Mouse (Mus musculus) thymus, adult 2 months (tissue): ENCODE measurements around the gene Rbsn.

ENCODE experiments used
- CTCF ChIP-seq: fragments of 200-500 bp; IDR thresholded peaks from 2 replicates; pipeline ENCODE4 v1.5.1; 2012; ENCODE audit warnings: mild to moderate bottlenecking, control low read depth, low read length, moderate library complexity, borderline replicate concordance; ENCODE audit not compliant: control insufficient read depth, poor library complexity, insufficient read depth; ENCODE audit errors: extremely low read depth
- POLR2A ChIP-seq: fragments of 200-500 bp; IDR thresholded peaks from 2 replicates; pipeline ENCODE4 v1.6.1; 2012; ENCODE audit warnings: mild to moderate bottlenecking, low read length, control low read depth, moderate library complexity; ENCODE audit not compliant: control insufficient read depth, poor library complexity, insufficient read depth; ENCODE audit errors: extremely low read depth

- no peak for TF ChIP-seq CTCF
- no peak for TF ChIP-seq POLR2A
These were observed 55.9 kb downstream of the Rbsn start for GRCm38 (mm10) chr6:92158801-92159200.
